In genomic region chr14:55469821-55470220, GRCm38 (mm10) we compare ENCODE assay signal across 30 mouse cellular contexts. TPM values are rescaled to one million over a fixed set of nuclear protein-coding genes. Genes with fewer than 3 reads are reported as not detected.
DNase-seq lines count a peak whose midpoint lies in the region; ATAC-seq and TF ChIP-seq lines count a peak whose summit lies in the region.
"Had no signal": no experiment of that assay in that cellular context is flagged by ENCODE, and none has a peak within 500 bp of the region (broad histone marks: within the 10 kb centered on the region; RNA-seq: fewer than 3 reads in every experiment).

No protein-coding gene starts in this region.

- no peak overlapping the region for H3K9ac ChIP-seq in heart, adult 2 months (ENCODE audit: low read depth, low read length)
- H3K9ac ChIP-seq in kidney, embryonic 16.5 days (replicated peaks; ENCODE audit: low read length) = no peak overlapping the region
- H3K9ac ChIP-seq in intestine, postnatal 0 days (ENCODE audit: low read depth, low read length) = no peak overlapping the region
- H3K9ac ChIP-seq: embryonic facial prominence, embryonic 12.5 days; heart, embryonic 15.5 days; midbrain, embryonic 13.5 days had no signal

- H3K9me3 ChIP-seq in kidney, embryonic 16.5 days (ENCODE audit: low read length) = no peaks in the 10 kb centered on the region
- no peaks in the 10 kb centered on the region for H3K9me3 ChIP-seq in intestine, postnatal 0 days (ENCODE audit: control insufficient read depth)
- H3K9me3 ChIP-seq: embryonic facial prominence, embryonic 12.5 days; heart, embryonic 15.5 days; megakaryocyte, embryonic 14.5 days; midbrain, embryonic 13.5 days had no signal

- H3K27ac ChIP-seq in heart, adult 2 months = peak overlapping the region; percentile 75
- H3K27ac ChIP-seq in kidney, embryonic 16.5 days (ENCODE audit: low read length) = peak overlapping the region; percentile 54; the same call in 1 of the 2 replicates
- peak overlapping the region; percentile 97 for H3K27ac ChIP-seq in brown adipose tissue, adult 24 weeks (replicated peaks; ENCODE audit: low read depth, low read length)
- H3K27ac ChIP-seq in intestine, postnatal 0 days (ENCODE audit: low read depth, low read length) = peak overlapping the region; percentile 76; the same call in 1 of the 2 replicates
- H3K27ac ChIP-seq: embryonic facial prominence, embryonic 12.5 days; heart, embryonic 15.5 days; midbrain, embryonic 13.5 days had no signal

- H3K27me3 ChIP-seq in heart, adult 2 months (ENCODE audit: control insufficient read depth, insufficient read depth, low read length) = no peaks in the 10 kb centered on the region
- no peaks in the 10 kb centered on the region for H3K27me3 ChIP-seq in kidney, embryonic 16.5 days (ENCODE audit: insufficient read depth, low read length)
- H3K27me3 ChIP-seq in intestine, postnatal 0 days (replicated peaks; ENCODE audit: control insufficient read depth, insufficient read depth, low read length) = no peaks in the 10 kb centered on the region
- H3K27me3 ChIP-seq: embryonic facial prominence, embryonic 12.5 days; heart, embryonic 15.5 days; midbrain, embryonic 13.5 days had no signal

- H3K4me2 ChIP-seq in kidney, embryonic 16.5 days (replicated peaks; ENCODE audit: low read depth, low read length) = no peak overlapping the region
- H3K4me2 ChIP-seq in intestine, postnatal 0 days (replicated peaks; ENCODE audit: low read depth) = no peak overlapping the region; the same call in 1 of the 2 replicates
- H3K4me2 ChIP-seq: midbrain, embryonic 13.5 days had no signal

- no peak for TF ChIP-seq CTCF in heart, adult 2 months (IDR thresholded peaks at IDR 0.05)
- TF ChIP-seq CTCF in intestine, postnatal 0 days (IDR thresholded peaks at IDR 0.05; ENCODE audit: low read depth) = no peak

- no peak for ATAC-seq in kidney, embryonic 16.5 days (ENCODE audit: low FRiP score, low TSS enrichment)
- 0 out of 2 replicates have a peak, but pooled peaks have one; percentile 17 for ATAC-seq in intestine, postnatal 0 days
- ATAC-seq: forebrain, embryonic 14.5 days; hindbrain, embryonic 16.5 days; lung, postnatal 0 days; midbrain, embryonic 13.5 days had no signal

- H3K4me1 ChIP-seq in heart, adult 2 months (ENCODE audit: control insufficient read depth, insufficient read depth, low read length) = 0 out of 2 replicates have a peak, but pooled peaks cover 1% of the 10 kb centered on the region
- H3K4me1 ChIP-seq in kidney, embryonic 16.5 days (ENCODE audit: insufficient read depth, low read length) = peaks cover 32% of the 10 kb centered on the region
- peaks cover 8% of the 10 kb centered on the region for H3K4me1 ChIP-seq in brown adipose tissue, adult 24 weeks (ENCODE audit: control insufficient read depth, insufficient read depth, insufficient read length, low read length)
- H3K4me1 ChIP-seq in intestine, postnatal 0 days (replicated peaks; ENCODE audit: control insufficient read depth, insufficient read depth, low read length) = 0 out of 2 replicates have a peak, but pooled peaks cover 3% of the 10 kb centered on the region

- DNase-seq in heart, adult 2 months = no peak
- no peak for DNase-seq in heart, adult 8-10 months (ENCODE audit: low spot score)
- no peak for DNase-seq in kidney, postnatal 4 days
- DNase-seq in urinary bladder, postnatal 14 days (ENCODE audit: low spot score) = no peak
- DNase-seq: adrenal gland, postnatal 14 days; cerebellum, adult 11-12 months; cerebellum, adult 9-11 months; embryo, embryonic 11 days; gastrocnemius, postnatal 36 days; liver; lung, adult 18-20 months; right cerebral cortex, postnatal 14 days; spleen, adult 18-20 months; thymus, postnatal 4 days had no signal

- no peak for TF ChIP-seq EP300 in heart, adult 2 months (IDR thresholded peaks at IDR 0.05; ENCODE audit: insufficient read depth, low read depth, low read length)

- 91% methylated on average over 6 of the region's 6 CpGs for WGBS in heart, adult 2 months
- 65% methylated on average over 6 of the region's 6 CpGs for WGBS in kidney, embryonic 16.5 days
- 32% methylated on average over 6 of the region's 6 CpGs for WGBS in intestine, postnatal 0 days

- peaks cover 3% of the 10 kb centered on the region for H3K36me3 ChIP-seq in heart, adult 2 months (ENCODE audit: control insufficient read depth, insufficient read depth, low read length)
- no peaks in the 10 kb centered on the region for H3K36me3 ChIP-seq in kidney, embryonic 16.5 days (ENCODE audit: insufficient read depth, low read length)
- no peaks in the 10 kb centered on the region for H3K36me3 ChIP-seq in intestine, postnatal 0 days (ENCODE audit: control insufficient read depth, insufficient read depth)
- H3K36me3 ChIP-seq: embryonic facial prominence, embryonic 12.5 days; heart, embryonic 15.5 days; midbrain, embryonic 13.5 days had no signal

- intact Hi-C loops in heart, adult 2 months (cut with DNase I) = no loop called here

- TF ChIP-seq POLR2A in heart, adult 2 months (IDR thresholded peaks at IDR 0.05; ENCODE audit: insufficient read depth, low read depth, low read length) = no peak

- no peaks in the 10 kb centered on the region for H3K79me2 ChIP-seq in heart, adult 2 months (replicated peaks; ENCODE audit: control insufficient read depth, insufficient read depth, low read length)

- no peak overlapping the region for H3K4me3 ChIP-seq in heart, adult 2 months
- H3K4me3 ChIP-seq in kidney, embryonic 16.5 days (ENCODE audit: low read length) = no peak overlapping the region
- no peak overlapping the region for H3K4me3 ChIP-seq in brown adipose tissue, adult 24 weeks (ENCODE audit: insufficient read depth, low read depth, low read length)
- H3K4me3 ChIP-seq in intestine, postnatal 0 days (ENCODE audit: low read depth, low read length) = no peak overlapping the region
- H3K4me3 ChIP-seq: embryonic facial prominence, embryonic 12.5 days; heart, embryonic 15.5 days; megakaryocyte, embryonic 14.5 days; midbrain, embryonic 13.5 days had no signal

RNA-seq across cellular contexts. Expression of gene Dhrs4, which starts 8.7 kb away (rescaled TPM):
- total RNA-seq in heart, adult 2 months (2021) = 100 to 1,000 TPM; 106 to 125 TPM
- 64.7 and 85.7 TPM in 2 replicates for polyA plus RNA-seq in heart, adult 2 months (2012; rRNA removed)
- 100 to 1,000 TPM; 132 to 160 (median 146) TPM for total RNA-seq in heart, adult 8-10 months (2022)
- 147 and 157 TPM in 2 replicates for polyA plus RNA-seq in kidney, embryonic 16.5 days (2015; fragmentation: Nextera tagmentation; extraction: Ambion mirVana)
- 176 and 206 TPM in 2 replicates for polyA plus RNA-seq in brown adipose tissue, adult 24 weeks (2012; ENCODE audit: insufficient read depth, insufficient read length, missing spikeins)
- polyA plus RNA-seq in intestine, postnatal 0 days (2015; fragmentation: Nextera tagmentation; extraction: Ambion mirVana) = 130 and 133 TPM in 2 replicates

RNA-seq across cellular contexts. Expression of gene Carmil3, which starts 20.6 kb away (rescaled TPM):
- 1 to 10 TPM; 1.3 to 2.0 TPM for total RNA-seq in heart, adult 2 months (2021)
- 3.4 and 4.8 TPM in 2 replicates for polyA plus RNA-seq in heart, adult 2 months (2012; rRNA removed)
- 1 to 10 TPM; 2.4 to 3.6 (median 2.4) TPM for total RNA-seq in heart, adult 8-10 months (2022)
- 2.5 and 3.0 TPM in 2 replicates for polyA plus RNA-seq in kidney, embryonic 16.5 days (2015; fragmentation: Nextera tagmentation; extraction: Ambion mirVana)
- 0.48 and 0.54 TPM in 2 replicates for polyA plus RNA-seq in brown adipose tissue, adult 24 weeks (2012; ENCODE audit: insufficient read depth, insufficient read length, missing spikeins)
- 0.52 and 0.61 TPM in 2 replicates for polyA plus RNA-seq in intestine, postnatal 0 days (2015; fragmentation: Nextera tagmentation; extraction: Ambion mirVana)
- total RNA-seq: monocyte, adult 5-6 weeks had no signal

RNA-seq across cellular contexts. Expression of gene Cpne6, which starts 40.4 kb away (rescaled TPM):
- total RNA-seq in heart, adult 2 months (2021) = not detected
- 0.25 and 0.26 TPM in 2 replicates for polyA plus RNA-seq in heart, adult 2 months (2012; rRNA removed)
- under 1 TPM in 1 of 4 experiments, not detected in 3; 0.12 TPM for total RNA-seq in heart, adult 8-10 months (2022)
- polyA plus RNA-seq in kidney, embryonic 16.5 days (2015; fragmentation: Nextera tagmentation; extraction: Ambion mirVana) = 0.21 and 0.46 TPM in 2 replicates
- polyA plus RNA-seq in brown adipose tissue, adult 24 weeks (2012; ENCODE audit: insufficient read depth, insufficient read length, missing spikeins) = not detected in 2 replicates
- polyA plus RNA-seq in intestine, postnatal 0 days (2015; fragmentation: Nextera tagmentation; extraction: Ambion mirVana) = 0.24 and 0.39 TPM in 2 replicates
- total RNA-seq: adrenal gland, postnatal 14 days; gastrocnemius, postnatal 36 days; heart, postnatal 25 days; MEL; monocyte, adult 5-6 weeks had no signal
- polyA plus RNA-seq: limb, embryonic 11.5 days; lung, postnatal 0 days; Patski had no signal

RNA-seq across cellular contexts. Expression of gene Nrl, which starts 55.0 kb away (rescaled TPM):
- total RNA-seq in heart, adult 2 months (2021) = not detected
- not detected in 2 replicates for polyA plus RNA-seq in heart, adult 2 months (2012; rRNA removed)
- not detected for total RNA-seq in heart, adult 8-10 months (2022)
- polyA plus RNA-seq in kidney, embryonic 16.5 days (2015; fragmentation: Nextera tagmentation; extraction: Ambion mirVana) = not detected in 2 replicates
- not detected in 2 replicates for polyA plus RNA-seq in brown adipose tissue, adult 24 weeks (2012; ENCODE audit: insufficient read depth, insufficient read length, missing spikeins)
- not detected in 2 replicates for polyA plus RNA-seq in intestine, postnatal 0 days (2015; fragmentation: Nextera tagmentation; extraction: Ambion mirVana)
- total RNA-seq: adrenal gland, postnatal 14 days; gastrocnemius, postnatal 36 days; MEL; monocyte, adult 5-6 weeks had no signal
- polyA plus RNA-seq: embryonic facial prominence, embryonic 12.5 days; forebrain, embryonic 14.5 days; heart, embryonic 15.5 days; intestine, embryonic 14.5 days; limb, embryonic 11.5 days; lung, postnatal 0 days; Patski had no signal
